Mouse (Mus musculus): ENCODE results near the gene Galnt10. TPM values are rescaled to one million over a fixed set of nuclear protein-coding genes. Genes with fewer than 3 reads are reported as not detected.

The Galnt10 gene
- polyA plus RNA-seq, 1 experiment from 2014 or later, result 11.6 TPM

DNA sequence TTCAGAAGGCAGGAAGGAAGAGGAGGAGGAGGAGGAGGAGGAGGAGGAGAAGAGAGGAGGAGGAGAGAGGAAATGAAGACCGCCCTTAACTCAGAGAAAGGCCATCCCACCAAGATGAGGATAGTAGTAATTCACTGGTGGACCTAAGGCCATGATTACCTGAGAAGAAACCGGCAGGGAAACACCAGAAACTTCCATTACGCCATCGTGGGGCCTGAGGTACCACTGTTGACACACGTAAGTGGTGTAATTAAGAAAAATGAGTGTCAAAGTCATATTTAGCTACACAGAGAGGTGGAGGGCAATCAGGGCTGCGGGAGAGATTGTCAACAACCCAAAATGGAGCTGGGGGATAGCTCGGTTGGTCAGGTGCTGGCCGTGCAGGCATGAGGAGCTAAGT, 23.0 kb downstream of the Galnt10 start:
- WGBS, result 98% methylated on average over 8 of the region's 8 CpGs
- ATAC-seq (ENCODE audit: low FRiP score, low TSS enrichment) (no peak), DNase-seq (no peak)
- Histone ChIP-seq H3K36me3 (ENCODE audit: control insufficient read depth, insufficient read depth, low read length) (no peaks in the 10 kb centered on the region), H3K4me1 (ENCODE audit: control insufficient read depth, insufficient read depth, low read length) (peaks cover 8% of the 10 kb centered on the region; the same call in 1 of the 2 replicates), H3K9me3 (ENCODE audit: control insufficient read depth, low read length) (no peaks in the 10 kb centered on the region), H3K4me2 (ENCODE audit: low read length) (no peak overlapping the region), H3K27ac (replicated peaks; ENCODE audit: low read depth, low read length) (no peak overlapping the region), H3K27me3 (ENCODE audit: control insufficient read depth, insufficient read depth, low read length) (no peaks in the 10 kb centered on the region), H3K4me3 (replicated peaks; ENCODE audit: low read depth, low read length) (no peak overlapping the region), H3K9ac (replicated peaks; ENCODE audit: low read length) (no peak overlapping the region)

DNA sequence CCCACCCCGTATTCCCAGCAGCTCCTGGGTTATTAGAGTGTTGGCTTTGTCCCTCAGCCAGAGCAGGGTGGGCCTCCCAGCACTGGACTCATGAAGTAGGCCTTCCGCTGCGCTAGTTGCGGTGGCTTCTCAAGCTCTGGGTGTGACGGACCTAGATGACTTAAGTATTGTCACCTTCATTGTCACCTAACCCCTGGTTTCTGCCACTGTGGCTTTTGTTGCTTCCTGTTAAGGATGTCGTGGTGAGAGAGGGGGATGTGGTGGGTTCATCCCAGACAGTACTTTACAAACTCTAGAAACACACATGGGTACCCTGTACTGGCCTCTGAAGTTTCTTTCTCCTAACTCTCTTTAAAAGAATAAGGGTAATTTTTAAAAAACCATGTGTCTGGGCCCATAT, 24.3 kb downstream of the Galnt10 start:
- Histone ChIP-seq H3K4me2 (ENCODE audit: low read length) (no peak overlapping the region), H3K9me3 (ENCODE audit: control insufficient read depth, low read length) (no peaks in the 10 kb centered on the region), H3K27ac (replicated peaks; ENCODE audit: low read depth, low read length) (no peak overlapping the region), H3K4me1 (ENCODE audit: control insufficient read depth, insufficient read depth, low read length) (peaks cover 8% of the 10 kb centered on the region; the same call in 1 of the 2 replicates), H3K36me3 (ENCODE audit: control insufficient read depth, insufficient read depth, low read length) (no peaks in the 10 kb centered on the region), H3K9ac (replicated peaks; ENCODE audit: low read length) (no peak overlapping the region), H3K4me3 (replicated peaks; ENCODE audit: low read depth, low read length) (no peak overlapping the region), H3K27me3 (ENCODE audit: control insufficient read depth, insufficient read depth, low read length) (no peaks in the 10 kb centered on the region)
- WGBS, result 82% methylated on average over 6 of the region's 6 CpGs
- ATAC-seq (ENCODE audit: low FRiP score, low TSS enrichment), result no peak
- no peak for DNase-seq

DNA sequence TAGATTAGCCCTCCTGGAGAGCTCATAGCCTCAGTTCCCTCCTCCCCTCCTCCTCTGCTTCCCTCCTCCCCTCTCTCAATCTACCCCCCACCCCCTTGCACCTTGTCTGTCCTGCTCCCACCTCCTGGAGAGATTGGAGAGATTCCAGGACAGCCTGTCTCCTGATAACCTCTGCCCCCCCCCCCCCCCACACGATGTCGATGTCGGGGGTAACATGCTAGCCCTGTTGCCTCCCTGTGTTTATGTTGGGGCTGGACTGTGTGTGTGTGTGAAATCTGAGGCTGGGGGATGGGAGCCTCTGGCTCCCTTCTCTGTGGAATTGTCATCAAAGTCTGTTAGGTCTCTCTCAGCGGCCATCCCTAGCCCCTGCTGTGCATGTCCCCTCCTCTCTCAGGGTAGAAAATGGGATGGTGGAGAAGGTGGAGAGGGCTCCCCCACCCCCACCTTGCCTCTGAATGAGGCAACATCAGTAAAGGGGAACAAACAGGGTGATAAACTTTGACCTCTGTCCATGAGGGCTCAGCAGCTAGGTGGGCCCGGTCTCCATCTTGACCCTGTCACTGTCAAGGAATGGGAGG, 26.0 kb downstream of the Galnt10 start:
- DNase-seq, result no peak
- Histone ChIP-seq H3K36me3 (ENCODE audit: control insufficient read depth, insufficient read depth, low read length) (no peaks in the 10 kb centered on the region), H3K9me3 (ENCODE audit: control insufficient read depth, low read length) (no peaks in the 10 kb centered on the region), H3K4me3 (replicated peaks; ENCODE audit: low read depth, low read length) (no peak overlapping the region), H3K4me2 (ENCODE audit: low read length) (no peak overlapping the region), H3K4me1 (ENCODE audit: control insufficient read depth, insufficient read depth, low read length) (peaks cover 8% of the 10 kb centered on the region; the same call in 1 of the 2 replicates), H3K27ac (replicated peaks; ENCODE audit: low read depth, low read length) (no peak overlapping the region), H3K9ac (replicated peaks; ENCODE audit: low read length) (no peak overlapping the region), H3K27me3 (ENCODE audit: control insufficient read depth, insufficient read depth, low read length) (no peaks in the 10 kb centered on the region)
- 11% methylated on average over 5 of the region's 5 CpGs for WGBS
- ATAC-seq (ENCODE audit: low FRiP score, low TSS enrichment), result no peak

DNA sequence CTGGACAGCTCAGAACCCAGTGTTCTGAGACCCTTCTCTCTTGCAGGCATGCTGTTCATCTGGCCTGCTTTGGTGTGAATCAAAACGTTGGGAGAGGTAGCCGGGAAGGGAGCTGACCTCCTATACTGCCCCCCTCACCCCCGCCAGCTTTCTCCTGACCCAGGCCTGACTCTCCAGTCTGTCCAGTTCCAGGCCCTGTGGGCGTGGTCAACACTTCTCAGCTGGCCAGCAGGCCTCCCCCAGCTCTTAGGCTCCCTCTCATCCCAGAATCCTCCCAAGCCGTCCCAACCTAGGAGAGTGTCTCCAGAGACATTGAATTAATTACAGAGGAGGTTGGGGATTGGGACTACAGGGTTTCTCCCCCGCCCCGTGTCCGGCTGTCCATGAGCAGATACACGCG, 26.6 kb downstream of the Galnt10 start:
- WGBS, result 61% methylated on average over 10 of the region's 10 CpGs
- Histone ChIP-seq H3K9me3 (ENCODE audit: control insufficient read depth, low read length) (no peaks in the 10 kb centered on the region), H3K27me3 (ENCODE audit: control insufficient read depth, insufficient read depth, low read length) (no peaks in the 10 kb centered on the region), H3K4me2 (ENCODE audit: low read length) (no peak overlapping the region), H3K36me3 (ENCODE audit: control insufficient read depth, insufficient read depth, low read length) (no peaks in the 10 kb centered on the region), H3K9ac (replicated peaks; ENCODE audit: low read length) (no peak overlapping the region), H3K4me3 (replicated peaks; ENCODE audit: low read depth, low read length) (no peak overlapping the region), H3K4me1 (ENCODE audit: control insufficient read depth, insufficient read depth, low read length) (peaks cover 8% of the 10 kb centered on the region; the same call in 1 of the 2 replicates), H3K27ac (replicated peaks; ENCODE audit: low read depth, low read length) (no peak overlapping the region)
- DNase-seq, result no peak
- ATAC-seq (ENCODE audit: low FRiP score, low TSS enrichment), result no peak

DNA sequence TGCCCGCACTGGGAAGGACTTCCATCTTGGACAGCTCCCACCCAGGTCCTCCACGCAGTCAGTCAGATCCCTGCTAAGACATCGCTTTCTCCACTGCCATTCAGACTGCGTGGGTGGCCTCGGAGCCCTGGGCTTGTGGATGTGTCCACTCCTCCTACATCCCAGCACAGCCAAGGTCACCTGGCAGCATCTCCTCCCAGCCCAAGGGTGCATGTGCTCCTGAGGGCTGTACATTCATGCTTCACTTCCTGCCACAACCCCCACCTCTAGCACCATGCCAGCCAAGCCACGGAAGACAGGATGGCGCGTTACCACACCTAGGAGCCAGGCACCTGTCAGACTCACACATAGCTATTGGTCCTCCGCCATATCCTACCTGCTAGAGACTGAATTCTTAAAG, 27.8 kb downstream of the Galnt10 start:
- no peak for DNase-seq
- no peaks in the 10 kb centered on the region for H3K27me3 ChIP-seq (ENCODE audit: control insufficient read depth, insufficient read depth, low read length)
- H3K4me3 ChIP-seq (replicated peaks; ENCODE audit: low read depth, low read length), result no peak overlapping the region
- no peak for ATAC-seq (ENCODE audit: low FRiP score, low TSS enrichment)
- H3K9me3 ChIP-seq (ENCODE audit: control insufficient read depth, low read length), result no peaks in the 10 kb centered on the region
- no peak overlapping the region for H3K9ac ChIP-seq (replicated peaks; ENCODE audit: low read length)
- H3K36me3 ChIP-seq (ENCODE audit: control insufficient read depth, insufficient read depth, low read length), result no peaks in the 10 kb centered on the region
- 94% methylated on average over 9 of the region's 9 CpGs for WGBS
- H3K4me1 ChIP-seq (ENCODE audit: control insufficient read depth, insufficient read depth, low read length), result peaks cover 8% of the 10 kb centered on the region; the same call in 1 of the 2 replicates
- no peak overlapping the region for H3K4me2 ChIP-seq (ENCODE audit: low read length)
- H3K27ac ChIP-seq (replicated peaks; ENCODE audit: low read depth, low read length), result no peak overlapping the region

DNA sequence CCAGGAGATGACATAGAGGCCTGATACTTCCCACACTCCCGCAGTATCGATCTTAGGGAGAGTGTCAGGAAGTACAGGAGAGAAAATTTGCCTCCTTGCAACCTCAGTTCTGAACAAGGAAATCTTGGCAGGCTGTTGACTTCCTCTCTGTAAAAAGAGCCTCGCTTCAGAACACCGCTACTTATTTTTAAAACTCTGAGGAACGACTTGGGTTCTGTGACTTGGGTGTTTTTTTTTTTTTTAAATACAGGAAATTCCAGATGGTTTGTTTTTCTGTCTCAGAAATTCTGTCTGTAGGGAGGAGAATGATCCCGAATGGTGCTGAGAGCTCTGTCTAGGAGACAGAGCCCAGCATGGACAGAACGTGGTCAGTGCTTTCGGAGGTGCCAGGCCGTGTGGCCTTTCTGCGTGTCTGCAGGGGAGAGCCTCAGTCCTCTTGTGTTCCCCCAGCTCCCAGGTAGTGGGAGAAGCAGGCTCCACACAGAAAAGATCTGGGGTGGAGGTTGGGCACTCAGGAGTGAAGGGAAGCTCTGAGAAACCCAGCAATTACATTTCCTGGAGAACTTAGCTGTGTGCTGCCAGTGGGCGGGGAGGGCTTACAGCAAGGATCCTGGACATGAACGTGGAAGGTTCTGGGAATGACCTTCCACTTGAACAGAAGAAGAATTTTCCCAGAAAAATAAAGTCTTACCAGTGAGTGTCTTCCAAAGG, 28.9 kb downstream of the Galnt10 start:
- no peak for DNase-seq
- Histone ChIP-seq H3K9me3 (ENCODE audit: control insufficient read depth, low read length) (no peaks in the 10 kb centered on the region), H3K27me3 (ENCODE audit: control insufficient read depth, insufficient read depth, low read length) (no peaks in the 10 kb centered on the region), H3K4me3 (replicated peaks; ENCODE audit: low read depth, low read length) (no peak overlapping the region), H3K4me1 (ENCODE audit: control insufficient read depth, insufficient read depth, low read length) (peaks cover 8% of the 10 kb centered on the region; the same call in 1 of the 2 replicates), H3K4me2 (ENCODE audit: low read length) (no peak overlapping the region), H3K36me3 (ENCODE audit: control insufficient read depth, insufficient read depth, low read length) (no peaks in the 10 kb centered on the region), H3K9ac (replicated peaks; ENCODE audit: low read length) (no peak overlapping the region), H3K27ac (replicated peaks; ENCODE audit: low read depth, low read length) (peak overlapping the region; percentile 45; the same call in 1 of the 2 replicates)
- WGBS, result 89% methylated on average over 12 of the region's 12 CpGs
- no peak for ATAC-seq (ENCODE audit: low FRiP score, low TSS enrichment)

DNA sequence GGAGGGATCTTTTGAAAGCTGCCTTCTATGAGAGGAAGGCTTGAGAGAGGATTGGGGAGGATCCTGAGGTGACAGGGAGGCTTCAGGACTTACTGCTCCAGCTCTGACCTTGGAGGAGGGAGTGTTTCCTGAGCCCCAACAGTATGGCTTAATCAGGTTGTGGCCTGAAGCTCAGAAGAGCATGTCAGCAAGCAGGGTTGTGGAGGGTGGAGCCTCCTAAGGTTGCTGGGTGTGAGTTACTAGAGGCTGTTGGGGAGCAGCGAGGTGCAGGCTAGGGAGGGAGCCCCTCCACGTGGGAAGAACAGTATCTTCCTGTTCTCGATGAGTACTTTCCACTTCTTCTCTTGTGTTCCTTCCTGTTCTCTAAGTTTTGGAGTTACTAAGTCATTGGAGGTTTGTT, 32.0 kb downstream of the Galnt10 start:
- no peaks in the 10 kb centered on the region for H3K27me3 ChIP-seq (ENCODE audit: control insufficient read depth, insufficient read depth, low read length)
- no peak overlapping the region for H3K27ac ChIP-seq (replicated peaks; ENCODE audit: low read depth, low read length)
- ATAC-seq (ENCODE audit: low FRiP score, low TSS enrichment) (no peak), DNase-seq (no peak)
- no peak overlapping the region for H3K4me3 ChIP-seq (replicated peaks; ENCODE audit: low read depth, low read length)
- H3K4me2 ChIP-seq (ENCODE audit: low read length), result no peak overlapping the region
- 73% methylated on average over 3 of the region's 3 CpGs for WGBS
- no peaks in the 10 kb centered on the region for H3K36me3 ChIP-seq (ENCODE audit: control insufficient read depth, insufficient read depth, low read length)
- H3K9ac ChIP-seq (replicated peaks; ENCODE audit: low read length), result no peak overlapping the region
- H3K9me3 ChIP-seq (ENCODE audit: control insufficient read depth, low read length), result no peaks in the 10 kb centered on the region
- H3K4me1 ChIP-seq (ENCODE audit: control insufficient read depth, insufficient read depth, low read length), result peaks cover 7% of the 10 kb centered on the region

DNA sequence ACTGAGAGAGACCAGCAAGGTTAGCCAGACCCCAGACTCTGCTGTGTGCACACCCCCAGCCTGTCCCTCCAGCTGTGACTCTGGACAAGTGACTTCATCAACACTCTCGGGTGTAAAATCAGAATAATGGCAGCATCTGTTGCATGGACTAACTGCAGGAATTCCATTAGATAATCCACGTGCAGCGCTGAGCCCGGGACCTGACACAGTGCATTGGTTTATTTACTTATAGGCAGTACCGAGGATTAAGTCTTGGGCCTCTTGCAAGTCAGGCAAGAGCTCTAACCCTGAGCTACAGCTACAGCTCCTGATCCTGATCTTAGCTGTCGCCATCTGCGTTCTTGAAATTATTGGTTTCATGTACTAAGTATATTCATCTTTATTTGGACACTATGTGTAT, 37.3 kb downstream of the Galnt10 start:
- H3K9me3 ChIP-seq (ENCODE audit: control insufficient read depth, low read length), result no peaks in the 10 kb centered on the region
- DNase-seq (peak; percentile 48), ATAC-seq (ENCODE audit: low FRiP score, low TSS enrichment) (no peak)
- no peaks in the 10 kb centered on the region for H3K27me3 ChIP-seq (ENCODE audit: control insufficient read depth, insufficient read depth, low read length)
- no peak overlapping the region for H3K4me3 ChIP-seq (replicated peaks; ENCODE audit: low read depth, low read length)
- H3K27ac ChIP-seq (replicated peaks; ENCODE audit: low read depth, low read length), result no peak overlapping the region
- no peaks in the 10 kb centered on the region for H3K36me3 ChIP-seq (ENCODE audit: control insufficient read depth, insufficient read depth, low read length)
- 27% methylated on average over 7 of the region's 7 CpGs for WGBS
- H3K4me1 ChIP-seq (ENCODE audit: control insufficient read depth, insufficient read depth, low read length), result peaks cover 34% of the 10 kb centered on the region
- no peak overlapping the region for H3K4me2 ChIP-seq (ENCODE audit: low read length)
- no peak overlapping the region for H3K9ac ChIP-seq (replicated peaks; ENCODE audit: low read length)

DNA sequence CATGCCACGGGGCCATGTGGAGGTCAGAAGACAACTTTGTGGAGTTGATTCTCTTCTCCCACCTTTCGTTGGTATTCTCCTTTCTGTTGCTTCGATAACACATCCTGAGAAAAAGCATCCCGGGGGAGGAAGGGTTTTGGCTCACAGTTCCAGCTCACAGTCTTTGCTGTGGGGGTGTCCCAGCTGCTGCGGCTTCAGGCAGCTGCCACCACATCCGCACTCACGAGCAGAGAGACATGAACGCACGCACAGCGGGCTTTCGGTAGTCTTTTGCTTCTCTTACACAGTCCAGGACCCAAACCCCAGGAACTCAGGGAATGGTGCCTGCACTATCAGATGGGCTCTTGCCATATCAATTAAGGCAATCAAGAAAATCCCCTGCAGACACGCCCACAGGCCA, 37.9 kb downstream of the Galnt10 start:
- H3K27ac ChIP-seq (replicated peaks; ENCODE audit: low read depth, low read length), result no peak overlapping the region
- WGBS, result 71% methylated on average over 12 of the region's 12 CpGs

More for the DNA sequence above, 37.9 kb downstream of the Galnt10 start:
- no peaks in the 10 kb centered on the region for H3K36me3 ChIP-seq (ENCODE audit: control insufficient read depth, insufficient read depth, low read length)
- DNase-seq (no peak), ATAC-seq (ENCODE audit: low FRiP score, low TSS enrichment) (no peak)
- no peak overlapping the region for H3K9ac ChIP-seq (replicated peaks; ENCODE audit: low read length)
- peaks cover 34% of the 10 kb centered on the region for H3K4me1 ChIP-seq (ENCODE audit: control insufficient read depth, insufficient read depth, low read length)
- H3K27me3 ChIP-seq (ENCODE audit: control insufficient read depth, insufficient read depth, low read length), result no peaks in the 10 kb centered on the region
- H3K9me3 ChIP-seq (ENCODE audit: control insufficient read depth, low read length), result no peaks in the 10 kb centered on the region
- H3K4me3 ChIP-seq (replicated peaks; ENCODE audit: low read depth, low read length), result no peak overlapping the region
- no peak overlapping the region for H3K4me2 ChIP-seq (ENCODE audit: low read length)
